Mouse (Mus musculus) retina, postnatal 7 days (tissue): ENCODE measurements at regions not wholly inside any gene's neighbourhood (a gene's known extent, or its start where the extent isn't known, plus 50 kb on each side); places are given as distances from the start of the nearest gene placed in this dataset.

Source experiments
- DNase-seq: peaks from one replicate; pipeline ENCODE4 v3.0.0-alpha.2; 2012; ENCODE audit warnings: low read depth, low spot score

DNA sequence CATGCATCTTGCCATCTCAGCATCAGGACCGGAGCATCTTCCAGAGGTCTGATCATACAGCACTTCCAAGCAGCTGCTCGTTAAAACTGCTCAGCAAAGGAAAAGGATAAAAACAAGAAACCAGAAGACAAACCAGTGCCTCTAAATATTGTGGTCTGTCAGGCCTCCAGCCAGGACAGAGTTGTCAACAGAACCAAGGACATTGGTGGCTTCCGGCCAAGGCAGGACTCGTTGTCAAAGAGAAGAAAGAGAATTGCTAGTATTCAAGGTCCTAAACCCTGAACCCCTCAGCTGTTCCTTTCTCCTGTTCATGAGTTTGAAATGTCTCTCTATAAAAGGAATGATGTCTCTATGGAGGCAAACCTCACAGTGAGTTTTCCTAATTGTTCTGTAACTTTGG is 155.0 kb downstream of the Sp3 start:
- no peak for DNase-seq

DNA sequence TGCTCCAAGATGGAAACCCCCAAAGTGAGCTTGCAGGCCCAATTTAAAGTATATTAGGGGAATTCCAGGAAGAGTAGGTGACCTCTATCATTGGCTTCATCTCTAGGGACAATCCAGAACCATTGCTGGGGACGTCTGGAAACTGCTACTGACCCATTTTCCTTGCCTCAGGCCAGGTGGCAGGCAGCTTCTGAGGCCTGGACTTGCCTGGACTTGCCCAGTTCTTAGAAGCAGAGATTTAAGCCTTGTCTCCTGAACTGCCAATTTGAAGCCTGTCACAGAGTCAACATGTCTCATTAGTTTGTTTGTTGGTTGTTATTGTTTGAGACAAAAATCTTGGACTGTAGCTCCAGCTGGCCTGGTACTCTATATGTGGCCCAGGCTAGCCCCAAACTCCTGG is 151.1 kb downstream of the Sp3 start:
- no peak for DNase-seq

DNA sequence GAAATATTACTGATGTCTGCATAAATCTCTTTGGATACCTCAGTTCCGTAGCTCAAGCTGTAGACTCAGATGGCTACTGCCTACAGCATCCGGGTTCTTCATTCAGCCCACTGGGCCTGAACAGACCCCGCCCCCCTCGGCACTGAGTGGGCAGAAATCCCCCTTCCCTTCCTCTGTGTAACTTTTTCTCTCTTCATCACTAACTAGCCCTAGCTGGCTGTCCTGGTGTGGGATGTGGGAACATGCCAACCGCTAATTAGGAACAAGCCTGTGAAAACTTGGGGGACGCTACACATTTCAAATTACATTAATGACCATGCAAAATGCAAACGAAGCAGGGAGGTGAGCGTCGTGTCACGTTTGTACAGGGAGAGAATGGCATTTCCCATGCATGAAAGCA is 147.5 kb downstream of the Sp3 start:
- DNase-seq: no peak

DNA sequence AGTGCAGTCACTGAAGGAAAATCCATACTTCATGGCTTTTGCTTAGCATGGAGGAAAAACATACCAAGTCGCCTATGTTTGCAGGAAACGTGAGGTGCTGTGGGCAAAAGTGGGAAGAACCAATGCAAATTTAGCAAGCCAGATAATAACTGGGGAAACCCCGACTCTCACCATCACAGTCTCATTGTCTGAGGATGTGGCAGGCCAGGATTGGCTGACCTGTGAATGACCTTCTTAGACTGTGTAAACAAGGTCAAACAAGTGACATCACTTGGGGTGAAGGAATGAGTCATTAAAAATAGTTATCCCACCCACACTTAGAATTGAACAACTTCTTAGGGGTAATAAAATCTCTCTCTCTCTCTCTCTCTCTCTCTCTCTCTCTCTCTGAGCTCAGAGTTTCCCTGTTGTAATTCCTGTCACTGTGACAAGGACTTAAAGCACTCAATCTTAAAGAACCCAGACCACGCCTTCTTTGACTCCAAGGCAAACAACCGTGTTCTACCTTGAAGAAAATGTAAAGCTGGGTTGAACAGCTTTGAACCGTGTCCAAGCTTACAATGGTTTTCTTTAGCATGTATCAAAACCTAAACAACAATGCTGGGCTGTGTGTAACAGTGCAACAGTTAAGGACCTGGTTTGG is 142.0 kb downstream of the Sp3 start:
- no peak for DNase-seq

DNA sequence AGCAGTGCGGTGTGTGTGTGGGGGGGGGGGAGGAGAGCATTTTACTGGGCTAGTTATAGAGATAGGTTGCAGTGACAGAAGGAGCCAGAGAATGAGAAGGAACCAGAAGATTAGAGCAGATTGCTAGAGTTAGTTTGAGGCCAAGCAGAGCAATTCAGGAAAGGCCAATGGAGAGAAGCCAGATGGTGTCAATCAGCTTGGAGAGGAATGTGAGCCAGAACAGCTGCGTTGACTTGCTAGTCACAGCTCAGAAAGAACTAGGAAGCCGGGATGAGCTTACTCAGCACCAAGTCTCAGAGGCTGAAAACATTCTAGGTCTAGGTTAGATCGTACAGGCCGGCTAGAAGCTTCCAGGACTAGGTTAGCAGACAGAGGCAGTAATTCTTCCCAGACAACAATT is 140.6 kb downstream of the Sp3 start:
- DNase-seq: no peak

DNA sequence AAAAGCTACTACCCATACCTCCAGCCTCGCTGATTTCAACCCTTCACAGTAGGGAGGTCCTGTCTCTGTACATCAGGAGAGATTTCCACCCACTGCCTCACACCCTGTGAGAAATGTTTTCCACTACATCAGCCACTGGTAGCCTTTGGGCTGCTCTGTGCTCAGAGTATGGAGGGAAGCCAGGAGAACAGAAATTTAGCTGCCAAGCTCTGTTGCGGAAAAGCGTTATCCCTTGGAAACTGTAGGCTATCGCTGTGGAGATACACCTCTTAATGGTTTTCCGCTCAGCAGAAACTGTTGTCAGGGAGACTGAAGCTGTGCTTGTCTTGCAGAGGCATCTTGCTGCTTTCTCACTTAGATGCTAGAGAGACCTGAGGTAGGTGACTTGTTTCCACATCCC is 138.9 kb downstream of the Sp3 start:
- no peak for DNase-seq

DNA sequence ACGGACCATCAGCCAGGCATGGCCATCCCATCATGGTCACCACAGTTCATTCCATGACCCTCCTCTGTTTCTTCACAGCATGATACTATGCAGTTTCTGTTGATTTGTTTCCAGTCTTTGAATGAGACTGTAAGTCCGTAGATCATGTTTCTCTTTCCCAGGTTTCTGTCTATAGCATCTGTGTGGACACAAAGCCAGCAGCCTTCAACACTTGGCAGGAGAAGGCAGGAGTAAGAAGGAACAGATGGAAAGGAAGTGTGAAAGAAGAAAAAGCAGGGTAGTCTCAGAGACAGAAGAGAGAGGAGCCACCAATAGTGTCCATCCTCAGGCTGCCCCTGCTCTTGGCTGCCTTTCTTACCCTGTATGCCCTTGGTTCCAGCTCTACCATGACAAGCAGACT is 136.6 kb downstream of the Sp3 start:
- DNase-seq: no peak

DNA sequence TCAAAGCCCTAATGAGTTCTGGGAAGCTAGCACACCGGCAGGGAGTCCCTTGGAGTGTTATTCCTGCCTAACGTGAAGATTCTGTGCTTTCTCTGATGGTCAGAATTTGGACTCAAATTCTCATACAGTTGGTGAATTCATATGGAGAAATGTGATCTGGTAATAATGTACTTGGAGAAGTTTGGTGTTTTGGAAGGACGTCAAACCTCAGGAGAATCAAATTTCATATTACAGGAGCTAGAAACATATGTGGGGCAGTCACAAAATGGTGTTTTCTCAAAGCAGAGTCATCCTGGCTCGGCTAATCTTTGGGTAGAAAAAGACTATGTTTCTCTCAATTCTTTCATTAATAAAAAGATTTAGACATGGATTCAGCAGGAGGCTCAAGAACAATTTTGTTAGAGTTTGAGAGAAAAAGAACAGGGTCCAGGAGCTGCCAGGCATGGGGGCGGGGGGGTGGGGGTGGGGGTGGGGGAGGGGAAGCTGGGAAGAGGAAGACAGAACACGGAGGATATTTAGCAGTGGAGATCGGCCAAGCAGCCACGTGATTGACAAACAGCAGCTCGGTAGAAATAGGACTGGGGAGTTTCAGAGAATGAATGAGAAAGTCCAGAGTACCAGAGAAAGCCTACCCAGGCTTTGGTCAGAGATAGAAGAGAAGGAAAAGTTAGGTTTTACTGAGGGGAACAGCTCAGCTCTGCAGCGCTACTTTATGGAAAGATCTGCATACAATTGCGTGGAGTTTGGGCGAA is 130.6 kb downstream of the Sp3 start:
- DNase-seq: no peak

DNA sequence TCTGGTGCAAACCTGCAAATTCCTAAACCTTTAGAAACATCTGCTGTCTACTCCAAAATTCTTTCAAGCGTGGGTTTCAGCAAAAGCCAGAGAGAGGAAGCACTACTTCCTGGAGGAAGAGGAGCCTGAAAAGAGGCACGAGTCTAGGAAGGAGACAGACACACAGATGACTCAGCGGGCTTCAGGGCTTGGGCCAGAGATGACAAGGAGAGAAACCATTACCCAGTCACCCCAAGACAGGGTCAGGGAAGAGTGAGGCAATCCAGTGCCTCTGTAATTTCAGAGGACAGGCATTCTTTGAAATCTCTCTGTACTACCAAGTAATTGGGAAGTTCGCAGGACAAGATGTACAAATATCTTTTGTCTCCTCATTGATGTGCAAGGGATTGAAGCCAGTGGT is 127.7 kb downstream of the Sp3 start:
- no peak for DNase-seq

DNA sequence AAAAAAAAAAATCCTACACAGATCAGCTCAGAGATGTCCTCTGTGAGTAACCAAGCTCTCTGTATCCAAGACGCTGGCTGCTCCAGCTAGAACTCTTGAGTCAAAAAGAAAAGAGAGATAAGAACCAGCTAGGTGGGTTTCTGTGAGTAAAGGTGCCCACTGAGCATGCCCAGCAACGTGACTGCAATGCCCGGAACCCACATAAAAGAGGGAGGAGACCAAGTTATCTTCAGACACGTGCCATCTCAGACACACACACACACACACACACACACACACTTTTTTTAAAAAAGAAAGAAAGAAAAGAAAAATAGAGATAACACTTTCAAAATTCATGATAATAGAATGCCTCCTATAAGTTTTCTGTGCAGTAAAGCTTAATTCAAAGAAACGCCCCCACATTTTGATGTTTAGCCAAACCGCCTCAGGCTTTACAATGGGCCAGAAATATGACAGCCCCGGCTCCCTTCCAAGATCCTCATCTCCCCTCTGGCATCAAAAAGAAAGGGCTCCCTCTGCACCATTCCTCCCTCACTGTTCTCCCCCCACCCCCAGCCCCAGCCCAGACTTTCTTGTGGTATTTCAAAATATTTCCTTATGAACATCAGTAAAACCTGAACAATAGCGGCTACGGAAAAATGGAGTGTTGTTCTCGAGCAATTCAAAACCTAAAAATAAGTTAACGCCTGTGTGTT is 124.8 kb downstream of the Sp3 start:
- DNase-seq: no peak

DNA sequence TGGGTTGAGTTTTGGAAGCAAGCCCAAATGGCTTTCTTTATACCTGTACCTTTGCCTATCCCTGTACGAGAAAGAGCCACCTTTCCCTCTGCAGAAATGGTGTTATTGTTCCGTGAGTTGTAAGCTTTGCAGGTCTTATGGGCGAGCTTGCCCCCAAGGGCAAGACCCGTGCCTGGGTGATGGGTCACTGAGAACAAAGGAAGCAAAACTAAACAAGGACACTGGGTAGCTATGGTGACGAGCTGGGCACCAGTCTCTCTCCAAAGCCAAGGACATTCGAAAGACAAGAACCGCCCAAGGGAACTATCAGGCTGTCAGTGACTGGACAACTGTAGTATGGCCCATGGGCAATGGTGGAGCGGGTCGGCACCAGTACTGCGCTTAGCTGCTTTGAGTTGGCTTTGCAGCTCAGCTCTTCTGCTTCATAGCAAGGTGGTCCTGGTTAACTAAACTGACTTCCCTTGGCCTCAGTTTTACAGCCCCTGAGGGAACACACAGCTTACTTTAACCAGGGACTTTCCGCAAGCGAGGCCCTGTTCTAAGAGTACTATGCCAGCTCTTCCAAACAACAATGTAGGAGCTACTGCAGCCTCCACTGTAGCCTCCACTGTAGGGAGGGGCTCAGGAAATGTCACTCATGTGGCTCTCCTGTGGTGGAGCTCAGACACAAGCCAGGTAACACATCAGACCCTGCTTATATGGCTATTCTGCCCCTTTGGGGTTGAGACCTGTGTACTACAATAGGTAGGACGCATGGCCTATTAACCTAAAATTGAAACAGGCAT is 124.1 kb downstream of the Sp3 start:
- DNase-seq: no peak

DNA sequence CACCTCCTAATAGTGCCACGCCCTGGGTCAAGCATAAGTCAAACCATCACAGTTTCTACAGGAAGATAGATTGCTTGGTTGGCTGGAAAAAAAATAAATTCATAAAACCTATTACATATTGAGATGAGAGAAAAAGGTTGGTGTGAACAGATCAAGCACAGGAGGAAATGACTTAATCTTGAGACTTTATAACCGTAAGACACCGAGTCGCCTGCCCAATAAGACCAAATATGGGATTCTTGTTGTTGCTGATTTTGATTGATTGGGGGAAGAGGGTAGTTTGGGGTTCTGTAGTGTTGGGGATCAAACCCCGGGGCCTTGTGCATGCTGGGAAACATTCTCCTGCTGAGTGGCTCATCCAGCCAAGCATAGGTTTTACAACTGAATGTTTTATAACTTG is 122.9 kb downstream of the Sp3 start:
- DNase-seq: no peak

DNA sequence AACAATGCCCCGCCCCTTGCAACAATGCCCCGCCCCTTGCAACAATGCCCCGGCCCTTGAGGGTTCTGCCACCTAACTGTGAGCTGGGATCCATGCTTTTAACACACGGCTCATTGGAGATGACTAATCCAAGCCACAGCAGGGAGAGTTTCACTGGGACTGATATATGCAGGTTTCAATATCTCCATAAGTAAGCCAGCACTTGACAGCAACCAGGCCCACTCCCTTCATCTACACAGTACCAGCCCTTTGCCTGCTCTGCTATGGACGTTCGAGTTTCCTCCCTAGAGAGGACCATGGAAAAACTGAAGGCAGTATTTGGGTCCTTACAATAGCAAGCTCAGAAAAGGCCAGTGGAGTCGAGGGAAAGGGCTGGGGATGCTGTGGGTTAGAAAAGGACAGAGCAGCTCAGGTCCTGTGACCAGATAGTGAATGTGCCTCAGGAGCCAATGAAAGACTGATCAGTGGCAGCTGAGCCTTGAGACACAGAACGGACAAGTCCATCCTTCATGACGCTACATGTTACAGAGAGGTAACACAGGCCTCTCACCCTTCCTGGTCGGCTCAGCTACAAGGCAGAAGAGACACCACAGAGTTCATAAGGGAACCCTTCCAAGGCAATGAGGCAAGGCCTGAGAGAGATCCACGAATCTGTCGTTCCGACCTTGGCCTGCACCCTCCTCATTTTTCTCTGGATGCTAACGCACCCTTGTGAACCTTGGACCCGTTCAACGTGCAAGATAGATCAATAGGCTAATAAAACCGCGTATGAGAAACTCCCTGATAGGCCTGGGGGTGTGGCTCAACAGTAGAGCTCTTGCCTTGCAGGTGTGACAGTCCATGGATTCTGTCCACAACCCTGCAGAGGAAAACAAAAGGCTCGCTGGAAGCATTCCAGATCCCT is 114.5 kb downstream of the Sp3 start:
- no peak for DNase-seq

DNA sequence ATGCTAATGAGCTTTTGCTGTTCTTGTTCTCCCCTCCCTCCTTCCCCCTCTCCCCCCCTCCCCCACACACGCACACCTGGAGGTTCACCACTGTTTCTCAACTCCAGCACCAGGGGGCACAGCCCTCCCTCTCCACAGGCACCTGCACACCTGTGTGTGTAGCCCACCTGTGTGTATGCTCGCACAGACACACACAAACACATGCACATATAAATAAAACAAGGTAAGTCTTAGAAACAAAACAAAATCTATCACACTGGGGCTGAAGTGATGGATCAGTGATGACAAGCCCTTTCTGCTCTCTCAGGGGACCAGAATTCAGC is 113.9 kb downstream of the Sp3 start:
- DNase-seq: no peak

DNA sequence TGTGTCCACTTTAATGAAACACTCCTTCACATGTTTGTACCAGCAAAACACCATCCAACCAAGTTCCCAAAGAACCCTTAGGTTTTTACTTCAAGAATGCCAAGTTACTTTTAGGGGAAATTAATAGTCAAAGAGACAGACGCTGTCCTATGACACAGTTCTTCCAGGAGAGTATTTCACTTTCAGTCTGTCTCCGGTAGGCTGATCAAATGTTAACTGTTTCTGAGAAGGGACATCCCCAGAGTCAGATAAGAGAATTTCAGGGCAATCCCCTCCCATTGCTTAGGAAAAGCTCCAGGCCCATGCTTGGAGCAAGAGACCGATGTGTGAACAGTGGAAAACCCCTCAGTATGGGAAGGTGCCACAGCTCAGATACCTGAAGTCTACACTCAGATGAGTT is 112.1 kb downstream of the Sp3 start:
- no peak for DNase-seq

DNA sequence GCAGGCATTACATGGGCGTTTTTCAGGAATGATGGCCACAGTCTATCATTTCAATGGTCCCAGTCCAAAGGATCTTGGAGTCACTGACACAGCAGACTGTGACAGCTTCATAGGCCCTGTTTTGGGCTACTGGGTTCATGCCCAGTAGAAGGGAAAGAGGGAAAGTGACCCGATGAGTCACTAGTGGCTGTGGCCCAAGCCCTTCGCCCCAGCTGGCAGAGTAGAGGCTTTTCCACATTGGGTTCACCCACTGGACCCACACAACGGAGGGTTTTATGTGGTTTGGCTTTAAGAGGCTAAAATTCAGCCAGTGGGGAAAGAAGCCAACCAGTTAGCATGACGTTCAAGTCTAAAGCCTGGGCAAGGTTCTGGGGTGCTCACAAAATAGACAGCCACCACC is 108.4 kb downstream of the Sp3 start:
- DNase-seq: no peak

DNA sequence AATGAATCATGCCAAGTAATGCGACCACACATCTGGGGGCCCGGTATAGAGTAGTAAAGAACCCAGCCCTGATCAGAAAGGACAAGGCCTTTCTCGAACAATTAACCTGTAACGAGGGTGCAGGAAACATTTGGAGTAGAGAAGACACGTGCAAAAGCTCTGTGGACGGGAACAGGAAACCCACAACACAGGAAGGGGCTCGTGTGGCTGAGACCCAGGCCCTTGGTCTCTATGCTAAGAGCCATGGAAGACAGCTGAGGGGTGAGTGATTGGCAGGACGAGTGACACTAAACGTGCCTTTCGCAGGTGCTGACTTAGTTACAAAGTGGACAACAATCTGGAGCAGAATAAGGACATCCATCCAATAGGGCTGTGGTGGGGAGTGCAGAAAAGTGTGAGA is 106.3 kb downstream of the Sp3 start:
- no peak for DNase-seq

DNA sequence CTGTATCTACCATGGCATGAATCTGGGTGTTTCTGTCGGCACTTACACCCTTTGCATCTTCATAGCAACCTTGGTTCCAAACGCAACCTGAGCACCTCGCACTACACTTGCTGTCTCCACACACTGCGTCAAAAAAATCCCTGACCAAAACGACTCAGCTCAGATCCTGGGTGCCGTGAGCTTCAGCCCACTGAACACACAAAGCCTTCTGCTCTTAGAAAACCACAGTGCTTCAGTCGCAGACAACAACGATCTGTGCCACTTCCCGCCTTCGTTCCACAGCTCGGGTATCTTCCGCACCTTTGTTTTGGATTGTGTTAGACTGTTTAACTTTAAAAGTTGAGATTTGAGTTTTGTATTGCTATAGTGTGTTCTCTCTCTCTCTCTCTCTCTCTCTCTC is 105.7 kb downstream of the Sp3 start:
- DNase-seq: no peak

DNA sequence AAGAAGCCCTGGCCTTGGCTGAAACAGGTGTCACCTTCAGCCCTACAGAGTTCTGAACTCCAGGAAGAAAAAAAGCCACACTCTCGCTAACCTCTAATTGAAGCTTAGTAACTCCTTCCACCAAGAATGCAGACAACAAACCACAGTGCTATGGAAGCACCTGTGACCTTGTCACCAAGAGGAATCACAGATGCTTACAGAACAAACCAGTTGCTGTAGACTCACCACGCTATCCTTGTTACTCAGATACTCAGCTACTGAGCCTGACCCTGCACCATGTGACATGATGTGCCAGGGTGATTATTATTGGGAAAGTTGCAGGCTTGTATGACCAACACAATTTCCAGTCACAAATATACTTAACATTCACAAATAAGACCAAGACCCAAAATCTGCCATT is 104.6 kb downstream of the Sp3 start:
- DNase-seq: no peak

DNA sequence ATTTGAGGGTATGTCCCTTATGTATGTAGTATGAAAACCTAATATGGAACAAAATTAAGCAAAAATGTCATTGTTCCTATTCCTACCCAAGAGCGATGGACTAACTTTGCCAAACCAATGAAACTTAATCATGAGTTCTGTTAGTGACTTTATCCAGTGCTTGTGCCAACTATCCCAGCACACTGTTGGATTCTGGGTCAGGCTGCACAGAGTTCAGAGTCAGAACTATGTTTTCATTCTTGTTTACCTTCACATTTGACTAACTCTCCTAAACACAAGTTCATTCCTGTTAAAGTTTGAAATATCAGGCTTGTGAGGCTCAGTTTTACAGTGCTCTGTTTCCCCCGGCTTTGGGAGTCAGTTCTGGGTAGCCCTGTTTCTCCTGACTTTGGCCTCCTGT is 100.2 kb downstream of the Sp3 start:
- DNase-seq: no peak

DNA sequence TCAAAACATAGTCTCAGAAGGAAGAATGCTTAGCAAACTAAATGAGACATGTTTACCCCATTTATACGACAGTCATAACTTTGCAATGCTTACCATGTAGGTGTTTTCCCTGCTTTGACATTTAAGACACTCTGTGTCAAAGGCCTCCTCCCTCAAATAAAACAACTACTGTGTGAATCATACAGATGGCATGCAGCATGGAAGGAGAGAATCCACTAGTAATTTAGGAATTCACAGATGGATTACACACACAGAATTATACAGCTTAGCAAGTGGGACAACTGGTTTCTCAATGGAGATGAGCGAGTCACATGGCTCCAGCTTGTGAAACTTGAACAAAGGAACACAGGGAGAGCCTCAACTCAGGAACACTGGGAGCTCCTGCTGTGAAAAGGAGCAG is 98.7 kb downstream of the Sp3 start:
- DNase-seq: no peak
